Mouse (Mus musculus) limb, embryonic 10.5 days (tissue): ENCODE data around the gene Lrrc27. TPM values are rescaled to one million over a fixed set of nuclear protein-coding genes. Genes with fewer than 3 reads are reported as not detected.

Experiments
- DNase-seq: peaks from one replicate; pipeline ENCODE4 v3.0.0-alpha.2; 2017; ENCODE audit warnings: low spot score
- H3K27ac ChIP-seq: fragments of 300-500 bp; sonication (generic); 2 replicates; pipeline ENCODE4 v1.5.1; 2016; ENCODE audit warnings: mild to moderate bottlenecking
- H3K27me3 ChIP-seq: fragments of 300-500 bp; sonication (generic); 2 replicates; pipeline ENCODE4 v1.6.1; 2016; ENCODE audit warnings: low read depth, mild to moderate bottlenecking; ENCODE audit not compliant: poor library complexity, severe bottlenecking
- H3K36me3 ChIP-seq: fragments of 300-500 bp; sonication (generic); 2 replicates; pipeline ENCODE4 v1.6.1; 2016; ENCODE audit warnings: mild to moderate bottlenecking, moderate library complexity
- H3K4me1 ChIP-seq: fragments of 300-500 bp; sonication (generic); 2 replicates; pipeline ENCODE4 v1.6.1; 2016
- H3K4me3 ChIP-seq: fragments of 300-500 bp; sonication (generic); 2 replicates; pipeline ENCODE4 v1.5.1; 2016; ENCODE audit warnings: mild to moderate bottlenecking, moderate library complexity
- H3K9me3 ChIP-seq: fragments of 300-500 bp; sonication (generic); replicated peaks from 2 replicates; pipeline ENCODE4 v1.6.1; 2016; ENCODE audit warnings: mild to moderate bottlenecking
- WGBS: fragments of 180-500 bp; shearing (Covaris S2); methylation state at CpG from one replicate; pipeline ENCODE4 v1.1.7; 2016; 5-methylcytosine and 5-hydroxymethylcytosine counted together
- polyA plus RNA-seq: library from polyadenylated mRNA; unstranded; fragments of >200 nt; fragmentation: Nextera tagmentation; extraction: Ambion mirVana; gene quantifications from 2 replicates; pipeline ENCODE4 v1.2.1, GENCODE M21; 2016

Lrrc27 gene
- polyA plus RNA-seq, 1 experiment from 2014 or later, result 4.0 TPM

DNA sequence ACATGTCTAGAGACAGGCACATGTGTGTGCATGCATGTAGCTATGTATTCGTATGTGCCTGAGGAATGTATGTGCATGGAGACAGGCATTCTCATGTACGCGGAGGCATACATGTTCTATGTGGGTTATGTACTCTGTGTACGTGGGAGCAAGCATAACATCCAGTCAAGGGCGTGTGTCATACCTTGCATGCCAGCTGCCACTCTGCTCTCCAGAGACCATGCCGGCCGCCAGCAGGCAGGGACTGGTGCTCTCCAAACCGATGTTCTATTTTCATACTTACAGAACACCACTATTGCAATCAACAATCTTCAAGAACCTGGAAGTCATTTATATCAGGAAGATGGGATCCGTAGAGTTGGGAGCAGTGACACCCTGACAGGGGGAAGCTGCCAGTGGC, 3.7 kb downstream of the Lrrc27 start:
- 94% methylated on average over 9 of the region's 9 CpGs for WGBS
- H3K27me3 ChIP-seq, result no peaks in the 10 kb centered on the region
- H3K27ac ChIP-seq, result no peak overlapping the region
- H3K4me3 ChIP-seq, result no peak overlapping the region
- peaks cover 19% of the 10 kb centered on the region for H3K4me1 ChIP-seq
- no peak for DNase-seq
- no peaks in the 10 kb centered on the region for H3K36me3 ChIP-seq
- no peaks in the 10 kb centered on the region for H3K9me3 ChIP-seq

DNA sequence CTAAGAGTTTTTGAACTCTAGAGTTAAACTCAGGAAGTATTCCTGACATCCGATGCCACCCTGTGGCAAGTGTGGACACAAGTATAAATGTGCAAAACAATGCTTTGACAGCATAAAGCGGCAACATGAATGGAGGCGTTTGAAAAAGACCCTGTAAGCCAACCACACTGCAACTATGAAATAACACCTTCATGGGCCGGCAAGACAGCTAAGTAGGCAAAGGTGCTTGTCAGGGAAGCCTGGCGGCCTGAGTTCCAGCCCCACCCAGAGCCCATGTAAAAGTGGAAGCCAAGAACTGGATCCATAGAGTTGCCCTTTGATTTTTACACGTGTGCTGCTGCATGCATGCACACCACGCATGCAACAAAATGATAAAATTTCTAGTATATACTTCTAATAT, 4.3 kb downstream of the Lrrc27 start:
- Histone ChIP-seq H3K27ac (no peak overlapping the region), H3K27me3 (no peaks in the 10 kb centered on the region), H3K4me1 (peaks cover 19% of the 10 kb centered on the region), H3K4me3 (no peak overlapping the region), H3K9me3 (no peaks in the 10 kb centered on the region), H3K36me3 (no peaks in the 10 kb centered on the region)
- no peak for DNase-seq
- 87% methylated on average over 7 of the region's 7 CpGs for WGBS

DNA sequence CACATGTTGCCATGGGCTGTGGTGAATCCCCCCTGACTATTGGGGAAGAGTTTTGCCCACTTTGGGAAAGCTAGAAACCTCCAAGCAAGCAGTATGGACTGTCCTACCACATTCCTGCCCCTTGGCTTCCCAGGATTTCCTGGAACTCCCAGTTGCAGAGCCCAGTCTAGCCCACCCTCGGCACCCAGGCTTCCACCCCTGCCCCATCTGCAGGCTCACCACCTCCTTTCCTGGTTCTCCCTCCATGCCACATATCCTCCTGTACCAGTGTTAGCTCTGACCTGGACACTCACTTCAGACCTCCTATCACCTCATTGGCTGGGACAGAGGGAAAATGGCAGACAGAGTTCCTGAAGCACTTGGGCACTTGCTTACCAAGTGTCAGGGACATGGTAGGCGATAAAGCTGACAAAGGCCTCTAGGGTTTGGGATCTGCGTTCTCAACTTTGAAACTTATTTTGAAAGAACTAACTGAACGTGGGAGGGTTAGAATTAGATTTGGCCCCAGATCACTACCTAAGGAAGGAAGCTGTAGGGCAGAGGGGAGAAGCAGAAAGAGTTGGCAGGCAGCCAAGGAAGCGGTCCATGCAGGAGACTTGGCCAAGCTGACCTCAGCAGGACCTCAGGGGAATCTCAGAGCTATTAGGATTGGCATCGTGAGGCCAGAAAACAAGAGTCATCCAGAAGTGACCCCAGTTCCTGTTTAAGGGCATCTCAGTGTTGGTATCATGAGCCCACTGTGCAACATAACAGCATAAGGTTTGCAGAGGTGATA, 6.0 kb downstream of the Lrrc27 start:
- Histone ChIP-seq H3K4me1 (peaks cover 2% of the 10 kb centered on the region), H3K27ac (no peak overlapping the region), H3K9me3 (no peaks in the 10 kb centered on the region), H3K27me3 (no peaks in the 10 kb centered on the region), H3K4me3 (no peak overlapping the region), H3K36me3 (no peaks in the 10 kb centered on the region)
- no peak for DNase-seq
- 86% methylated on average over 6 of the region's 6 CpGs for WGBS

DNA sequence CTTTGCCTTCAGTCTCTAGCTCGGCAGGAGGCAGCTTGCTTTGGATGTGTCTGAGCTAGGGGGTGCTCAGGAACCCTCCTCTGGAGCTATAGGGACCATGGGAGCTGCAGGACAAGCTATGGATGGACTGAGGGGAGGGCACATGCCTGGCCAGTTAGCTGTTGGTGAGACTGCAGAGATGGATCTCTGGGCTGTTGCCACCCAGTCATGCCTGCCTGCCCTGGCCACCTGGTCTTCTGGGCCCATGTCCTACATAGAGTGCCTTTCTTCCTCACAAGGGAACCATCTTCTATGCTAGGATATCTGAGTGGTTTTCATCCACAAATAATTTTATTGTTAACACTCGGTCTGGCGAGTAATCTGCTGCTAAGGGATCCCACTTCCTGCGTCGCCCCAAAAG, 6.7 kb downstream of the Lrrc27 start:
- H3K36me3 ChIP-seq, result no peaks in the 10 kb centered on the region
- no peak for DNase-seq
- no peak overlapping the region for H3K27ac ChIP-seq
- H3K4me3 ChIP-seq, result no peak overlapping the region
- WGBS, result 90% methylated on average over 5 of the region's 5 CpGs
- H3K4me1 ChIP-seq, result no peaks in the 10 kb centered on the region; the same call in 1 of the 2 replicates
- no peaks in the 10 kb centered on the region for H3K27me3 ChIP-seq
- H3K9me3 ChIP-seq, result no peaks in the 10 kb centered on the region

DNA sequence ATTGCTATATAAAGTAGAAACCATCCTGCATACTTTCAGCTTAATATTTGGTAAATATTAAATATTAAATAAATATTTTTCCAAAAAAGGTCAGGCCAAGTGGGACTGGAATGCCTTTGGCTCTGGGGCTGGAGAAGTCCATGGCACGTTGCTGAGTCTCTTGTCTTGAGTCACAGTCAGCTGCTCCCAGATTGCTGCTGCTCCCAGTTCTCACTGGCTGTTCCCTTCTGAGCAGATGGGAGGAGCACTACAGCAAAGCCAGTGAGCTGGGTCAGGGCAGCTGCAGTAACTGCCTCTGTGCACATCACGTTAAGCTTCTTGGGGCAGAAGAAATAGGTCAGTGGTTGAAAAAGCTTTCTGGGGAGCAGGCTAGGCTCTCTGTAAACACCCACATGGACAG, 7.5 kb downstream of the Lrrc27 start:
- Histone ChIP-seq H3K4me3 (no peak overlapping the region), H3K27ac (no peak overlapping the region), H3K27me3 (no peaks in the 10 kb centered on the region), H3K4me1 (no peaks in the 10 kb centered on the region; the same call in 1 of the 2 replicates), H3K9me3 (no peaks in the 10 kb centered on the region), H3K36me3 (no peaks in the 10 kb centered on the region)
- DNase-seq, result no peak
- 53% methylated on average over 2 of the region's 2 CpGs for WGBS

DNA sequence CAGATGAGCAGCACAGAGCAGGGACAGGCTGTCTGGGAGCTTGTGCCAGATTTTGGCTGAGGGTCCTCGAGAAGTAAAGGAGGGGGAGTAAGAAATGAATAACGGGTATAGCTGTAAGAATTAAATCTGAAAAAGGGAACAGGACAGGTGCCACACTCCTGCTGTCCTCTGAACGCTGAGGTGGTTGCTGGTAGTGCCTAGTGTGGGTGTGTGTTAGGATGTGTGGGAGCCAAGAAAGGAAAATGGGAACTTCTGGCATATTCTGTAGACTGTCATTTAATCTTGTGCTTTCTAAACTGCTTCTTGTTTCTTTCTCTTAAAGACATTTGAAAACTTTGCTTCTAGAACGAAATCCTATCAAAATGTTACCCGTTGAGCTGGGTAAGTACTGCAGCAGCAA, 8.3 kb downstream of the Lrrc27 start:
- no peaks in the 10 kb centered on the region; the same call in 1 of the 2 replicates for H3K4me1 ChIP-seq
- no peaks in the 10 kb centered on the region for H3K36me3 ChIP-seq
- WGBS, result 80% methylated on average over 5 of the region's 5 CpGs
- no peaks in the 10 kb centered on the region for H3K27me3 ChIP-seq
- H3K27ac ChIP-seq, result no peak overlapping the region
- no peaks in the 10 kb centered on the region for H3K9me3 ChIP-seq
- no peak overlapping the region for H3K4me3 ChIP-seq
- no peak for DNase-seq

DNA sequence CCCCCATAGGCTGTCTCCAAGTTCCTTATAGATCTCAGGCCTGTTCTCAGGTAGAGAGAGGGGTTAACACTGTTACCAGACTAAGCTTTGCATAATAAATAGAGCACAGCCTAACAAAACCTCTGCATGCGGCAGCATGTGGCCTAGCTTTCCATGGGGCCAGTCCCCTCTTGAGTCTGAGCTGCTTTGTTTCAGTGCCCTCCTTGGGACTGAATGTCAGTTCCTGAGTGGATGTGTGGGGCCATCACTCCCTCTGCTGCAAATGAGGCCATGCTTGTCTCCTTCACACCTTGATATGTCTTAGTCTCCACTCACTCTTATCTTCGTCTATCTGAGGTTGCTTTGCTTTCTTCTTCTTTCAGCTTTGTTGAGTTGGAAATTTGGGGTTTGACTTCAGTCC, 9.1 kb downstream of the Lrrc27 start:
- H3K4me3 ChIP-seq, result no peak overlapping the region
- H3K27ac ChIP-seq, result no peak overlapping the region
- WGBS, result 95% methylated on average over 2 of the region's 2 CpGs
- DNase-seq, result no peak
- H3K4me1 ChIP-seq, result peaks cover 1% of the 10 kb centered on the region; the same call in 1 of the 2 replicates
- no peaks in the 10 kb centered on the region for H3K9me3 ChIP-seq
- no peaks in the 10 kb centered on the region for H3K36me3 ChIP-seq
- no peaks in the 10 kb centered on the region for H3K27me3 ChIP-seq

DNA sequence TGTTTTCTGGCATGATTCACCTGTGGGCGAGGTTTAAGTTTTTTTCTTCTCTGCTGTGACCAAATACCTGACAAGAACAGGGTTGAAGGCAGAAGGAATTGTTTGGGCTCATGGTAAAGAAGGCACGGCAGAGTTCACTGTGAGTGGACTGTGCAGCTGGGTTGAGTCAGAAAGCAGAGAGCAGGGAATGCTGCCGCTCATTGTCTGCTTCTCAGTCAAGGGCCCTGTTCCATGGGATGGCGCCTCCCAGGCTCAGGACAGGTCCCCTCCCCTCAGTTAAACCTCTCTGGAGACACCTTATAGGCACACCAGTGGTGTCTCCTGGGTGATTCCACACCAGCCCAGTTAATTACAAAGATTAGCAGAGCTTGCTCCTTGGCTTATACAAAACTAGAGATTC, 9.6 kb downstream of the Lrrc27 start:
- Histone ChIP-seq H3K4me3 (no peak overlapping the region), H3K27ac (no peak overlapping the region), H3K36me3 (no peaks in the 10 kb centered on the region), H3K4me1 (peaks cover 2% of the 10 kb centered on the region; the same call in 1 of the 2 replicates), H3K9me3 (no peaks in the 10 kb centered on the region), H3K27me3 (no peaks in the 10 kb centered on the region)
- DNase-seq, result no peak
- WGBS, result 82% methylated on average over 4 of the region's 4 CpGs

DNA sequence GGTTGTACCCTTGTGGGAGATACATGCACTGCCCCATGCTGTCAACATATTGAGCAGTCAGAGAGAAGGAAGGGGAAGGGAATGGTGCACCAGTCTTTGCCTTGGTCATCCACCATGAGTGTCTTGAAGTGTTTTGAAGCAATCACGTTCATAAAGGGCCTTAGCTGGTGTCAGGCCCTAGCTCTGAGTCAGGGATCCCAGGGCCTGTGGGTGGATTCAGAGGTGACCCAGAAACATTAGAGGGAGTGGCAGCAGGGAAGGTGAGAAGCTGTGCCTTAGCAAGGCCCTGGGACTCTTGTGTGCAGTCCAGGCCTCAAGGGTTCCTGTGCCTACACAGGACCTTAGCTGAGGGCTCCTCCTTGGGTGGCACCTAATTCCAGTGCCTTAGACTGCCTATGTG, 11.3 kb downstream of the Lrrc27 start:
- no peaks in the 10 kb centered on the region for H3K9me3 ChIP-seq
- H3K27me3 ChIP-seq, result no peaks in the 10 kb centered on the region
- H3K27ac ChIP-seq, result no peak overlapping the region
- no peak overlapping the region for H3K4me3 ChIP-seq
- 90% methylated on average over 1 of the region's 1 CpGs for WGBS
- DNase-seq, result no peak
- 0 out of 2 replicates have a peak, but pooled peaks cover 2% of the 10 kb centered on the region for H3K4me1 ChIP-seq
- H3K36me3 ChIP-seq, result no peaks in the 10 kb centered on the region

DNA sequence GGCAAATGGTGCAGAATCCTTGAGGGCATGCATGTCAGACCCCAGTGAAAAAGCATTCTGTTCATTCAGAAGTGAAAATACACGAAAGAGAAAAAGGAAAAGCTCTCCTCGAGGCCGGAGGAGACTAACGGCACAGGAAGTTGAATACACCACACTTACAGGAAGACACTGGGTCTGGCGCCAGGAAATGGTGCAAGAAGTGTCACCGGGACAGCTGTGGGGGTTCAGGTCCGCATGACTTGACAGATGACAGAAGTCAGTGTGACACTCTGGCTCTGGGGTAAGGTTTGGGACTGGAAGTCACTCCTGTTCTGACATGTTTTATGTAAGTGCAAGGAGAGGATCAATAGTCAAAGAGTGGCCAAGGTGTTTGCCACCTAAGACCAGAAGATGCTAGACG, 11.9 kb downstream of the Lrrc27 start:
- H3K36me3 ChIP-seq, result no peaks in the 10 kb centered on the region
- no peak overlapping the region for H3K4me3 ChIP-seq
- WGBS, result 75% methylated on average over 8 of the region's 8 CpGs
- no peak overlapping the region for H3K27ac ChIP-seq
- DNase-seq, result no peak
- no peaks in the 10 kb centered on the region for H3K27me3 ChIP-seq
- no peaks in the 10 kb centered on the region for H3K9me3 ChIP-seq
- H3K4me1 ChIP-seq, result 0 out of 2 replicates have a peak, but pooled peaks cover 2% of the 10 kb centered on the region

DNA sequence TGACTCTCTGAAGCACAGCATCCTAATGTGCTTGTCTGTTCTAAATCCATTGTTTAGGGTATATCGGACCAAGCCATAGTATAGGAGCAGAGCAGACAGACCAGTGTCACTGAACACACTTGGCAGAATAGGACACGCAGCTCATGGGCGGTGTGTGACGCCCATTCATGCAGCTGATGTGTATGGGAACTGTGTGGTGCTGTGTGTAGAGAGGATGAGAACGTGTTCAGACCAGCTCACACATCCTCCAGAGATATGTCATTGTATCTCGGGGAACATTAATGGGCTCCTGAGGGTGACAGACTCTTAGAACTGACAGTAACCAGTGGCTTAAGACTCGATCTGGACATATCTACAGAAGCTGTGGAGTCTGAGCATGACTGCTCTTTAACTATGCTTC, 13.6 kb downstream of the Lrrc27 start:
- 0 out of 2 replicates have a peak, but pooled peaks cover 2% of the 10 kb centered on the region for H3K4me1 ChIP-seq
- no peak for DNase-seq
- WGBS, result 89% methylated on average over 7 of the region's 7 CpGs

DNA sequence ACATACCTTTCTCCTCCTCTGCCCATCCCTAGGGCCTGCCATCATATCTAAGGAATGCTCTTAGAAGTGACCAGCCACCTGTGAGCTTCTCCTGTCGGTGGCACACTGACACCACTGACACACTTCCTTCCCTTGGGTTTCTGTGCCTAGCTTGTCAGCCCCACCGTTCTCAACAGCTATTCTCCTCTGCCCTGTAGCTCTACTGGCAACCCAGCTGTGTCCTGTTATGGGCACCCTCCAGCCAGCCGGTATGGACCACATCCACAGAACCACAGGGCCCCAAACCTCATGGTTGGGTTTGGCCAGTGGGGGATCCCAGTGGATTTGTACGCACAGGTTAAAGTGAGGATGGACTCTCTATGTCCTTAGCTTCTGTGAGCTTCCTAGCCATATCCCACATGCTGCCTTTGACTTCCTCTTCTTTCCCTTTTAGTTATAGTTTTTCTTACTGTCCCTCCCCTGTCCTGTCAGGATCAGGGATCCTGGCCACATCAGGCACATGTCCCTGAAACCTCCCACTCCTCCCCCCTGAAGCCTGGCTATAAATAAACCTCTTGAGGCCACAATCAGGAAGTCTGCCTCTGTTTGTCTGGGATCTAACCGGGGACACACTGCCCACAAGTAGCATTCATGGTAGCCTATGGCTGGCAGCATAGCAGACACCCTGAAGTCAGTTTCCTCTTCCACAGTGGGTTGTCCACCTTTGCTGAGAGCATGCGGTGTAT, 15.8 kb downstream of the Lrrc27 start:
- Histone ChIP-seq H3K9me3 (no peaks in the 10 kb centered on the region), H3K4me1 (peaks cover 3% of the 10 kb centered on the region; the same call in 1 of the 2 replicates), H3K36me3 (no peaks in the 10 kb centered on the region), H3K4me3 (no peak overlapping the region), H3K27ac (no peak overlapping the region), H3K27me3 (peaks cover 3% of the 10 kb centered on the region; the same call in 1 of the 2 replicates)
- WGBS, result 81% methylated on average over 6 of the region's 6 CpGs
- no peak for DNase-seq

More for the DNA sequence above, 13.6 kb downstream of the Lrrc27 start:
- Histone ChIP-seq H3K27ac (no peak overlapping the region), H3K4me3 (no peak overlapping the region), H3K27me3 (no peaks in the 10 kb centered on the region), H3K36me3 (no peaks in the 10 kb centered on the region), H3K9me3 (no peaks in the 10 kb centered on the region)

DNA sequence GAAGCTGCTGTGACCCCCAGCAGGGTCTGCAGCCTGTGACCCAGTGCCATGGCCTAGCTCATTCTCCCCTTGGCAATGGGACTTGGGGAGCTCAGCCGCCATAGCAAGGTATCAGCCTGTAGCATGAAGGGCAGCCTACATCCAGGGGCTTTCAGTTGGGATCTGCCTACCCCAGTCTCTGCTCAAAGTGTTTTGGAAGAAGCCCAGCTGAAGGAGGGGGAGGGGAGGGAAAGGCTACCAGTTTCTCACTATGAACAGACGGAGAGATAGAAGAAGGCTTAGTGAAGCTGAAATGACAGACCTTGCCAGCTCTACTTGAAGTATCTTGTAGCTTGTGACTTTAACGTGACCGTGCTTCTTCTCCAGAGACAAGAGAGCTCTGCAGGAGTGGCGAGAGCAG, 17.0 kb downstream of the Lrrc27 start:
- no peak overlapping the region for H3K4me3 ChIP-seq
- no peaks in the 10 kb centered on the region for H3K36me3 ChIP-seq
- no peak for DNase-seq
- no peaks in the 10 kb centered on the region for H3K9me3 ChIP-seq
- no peak overlapping the region for H3K27ac ChIP-seq
- H3K4me1 ChIP-seq, result peaks cover 16% of the 10 kb centered on the region
- WGBS, result 82% methylated on average over 5 of the region's 5 CpGs
- H3K27me3 ChIP-seq, result peaks cover 3% of the 10 kb centered on the region; the same call in 1 of the 2 replicates
